Mouse (Mus musculus) embryonic facial prominence, embryonic 13.5 days (tissue): ENCODE measurements around the gene Igfbp6. TPM values are rescaled to one million over a fixed set of nuclear protein-coding genes. Genes with fewer than 3 reads are reported as not detected.

Experiments
- ATAC-seq: fragments of 200-750 bp; cut with Nextera tagmentation; 2 replicates; pipeline ENCODE4 v1.8.0; 2017; ENCODE audit warnings: low read depth; ENCODE audit not compliant: insufficient number of reproducible peaks, insufficient read depth, low FRiP score, low TSS enrichment
- H3K27ac ChIP-seq: fragments of 300-500 bp; sonication (generic); 2 replicates; pipeline ENCODE4 v1.5.1; 2015; ENCODE audit warnings: moderate library complexity, mild to moderate bottlenecking, inconsistent platforms
- H3K27me3 ChIP-seq: fragments of 300-500 bp; sonication (generic); 2 replicates; pipeline ENCODE4 v1.6.1; 2015; ENCODE audit warnings: mild to moderate bottlenecking, inconsistent platforms
- H3K36me3 ChIP-seq: fragments of 300-500 bp; sonication (generic); 2 replicates; pipeline ENCODE4 v1.6.1; 2015; ENCODE audit warnings: mild to moderate bottlenecking, inconsistent platforms
- H3K4me1 ChIP-seq: fragments of 300-500 bp; sonication (generic); 2 replicates; pipeline ENCODE4 v1.6.1; 2015; ENCODE audit warnings: inconsistent platforms
- H3K4me2 ChIP-seq: fragments of 300-500 bp; sonication (generic); 2 replicates; pipeline ENCODE4 v1.6.1; 2015; ENCODE audit warnings: moderate library complexity, mild to moderate bottlenecking, inconsistent platforms
- H3K4me3 ChIP-seq: fragments of 300-500 bp; sonication (generic); 2 replicates; pipeline ENCODE4 v1.5.1; 2015; ENCODE audit warnings: mild to moderate bottlenecking, inconsistent platforms
- H3K9ac ChIP-seq: fragments of 300-500 bp; sonication (generic); 2 replicates; pipeline ENCODE4 v1.6.1; 2015; ENCODE audit warnings: mild to moderate bottlenecking, inconsistent platforms
- H3K9me3 ChIP-seq: fragments of 300-500 bp; sonication (generic); 2 replicates; pipeline ENCODE4 v1.6.1; 2016; ENCODE audit warnings: inconsistent platforms
- WGBS: fragments of 180-500 bp; shearing (Covaris S2); methylation state at CpG from one replicate; pipeline ENCODE4 v1.1.7; 2015; ENCODE audit warnings: mixed read lengths; 5-methylcytosine and 5-hydroxymethylcytosine counted together
- polyA plus RNA-seq: library from polyadenylated mRNA; unstranded; fragments of >200 nt; fragmentation: Nextera tagmentation; extraction: Ambion mirVana; gene quantifications from 2 replicates; pipeline ENCODE4 v1.2.1, GENCODE M21; 2015

Igfbp6 gene
- polyA plus RNA-seq, 1 experiment from 2014 or later: 1.1 TPM

GRCm38 (mm10) chr15:102111495-102111829 is 32.7 kb upstream of the Igfbp6 start:
- no peak overlapping the region for H3K9ac ChIP-seq
- H3K4me1 ChIP-seq: peaks cover 38% of the 10 kb centered on the region

GRCm38 (mm10) chr15:102112181-102112580 is 32.0 kb upstream of the Igfbp6 start:
- Histone ChIP-seq H3K9me3 (no peaks in the 10 kb centered on the region), H3K36me3 (peaks cover 99% of the 10 kb centered on the region), H3K27me3 (no peaks in the 10 kb centered on the region), H3K4me3 (no peak overlapping the region), H3K9ac (no peak overlapping the region), H3K4me1 (peaks cover 38% of the 10 kb centered on the region), H3K27ac (no peak overlapping the region; the same call in 1 of the 2 replicates), H3K4me2 (no peak overlapping the region)
- no peak for ATAC-seq
- WGBS: 90% methylated on average over 6 of the region's 6 CpGs

More at GRCm38 (mm10) chr15:102111495-102111829, 32.7 kb upstream of the Igfbp6 start:
- no peak for ATAC-seq
- H3K4me2 ChIP-seq: no peak overlapping the region
- no peak overlapping the region for H3K27ac ChIP-seq
- no peak overlapping the region for H3K4me3 ChIP-seq
- 89% methylated on average over 11 of the region's 11 CpGs for WGBS
- peaks cover 99% of the 10 kb centered on the region for H3K36me3 ChIP-seq
- peaks cover 5% of the 10 kb centered on the region; the same call in 1 of the 2 replicates for H3K27me3 ChIP-seq
- H3K9me3 ChIP-seq: no peaks in the 10 kb centered on the region

- Histone ChIP-seq H3K4me2 (no peak overlapping the region), H3K27me3 (no peaks in the 10 kb centered on the region), H3K36me3 (peaks cover 98% of the 10 kb centered on the region), H3K4me3 (no peak overlapping the region), H3K27ac (no peak overlapping the region; the same call in 1 of the 2 replicates), H3K9me3 (no peaks in the 10 kb centered on the region), H3K9ac (no peak overlapping the region), H3K4me1 (peaks cover 38% of the 10 kb centered on the region)
- 69% methylated on average over 8 of the region's 8 CpGs for WGBS
- no peak for ATAC-seq
These were observed 31.3 kb upstream of the Igfbp6 start for GRCm38 (mm10) chr15:102112827-102113226.

- Histone ChIP-seq H3K36me3 (peaks cover 99% of the 10 kb centered on the region), H3K27me3 (no peaks in the 10 kb centered on the region), H3K9me3 (no peaks in the 10 kb centered on the region), H3K4me3 (no peak overlapping the region), H3K4me2 (no peak overlapping the region), H3K4me1 (peaks cover 38% of the 10 kb centered on the region), H3K27ac (no peak overlapping the region; the same call in 1 of the 2 replicates), H3K9ac (no peak overlapping the region)
- ATAC-seq: no peak
- 71% methylated on average over 4 of the region's 4 CpGs for WGBS
These were observed 30.5 kb upstream of the Igfbp6 start for GRCm38 (mm10) chr15:102113674-102114073.

- H3K27ac ChIP-seq: no peak overlapping the region
- whole genome bisulfite sequencing: 89% methylated on average over 7 of the region's 7 CpGs
- peaks cover 28% of the 10 kb centered on the region for H3K4me1 ChIP-seq
- no peak overlapping the region for H3K4me3 ChIP-seq
- H3K9me3 ChIP-seq: no peaks in the 10 kb centered on the region
- ATAC-seq: no peak
- no peak overlapping the region for H3K4me2 ChIP-seq
- H3K27me3 ChIP-seq: no peaks in the 10 kb centered on the region
- no peak overlapping the region for H3K9ac ChIP-seq
- peaks cover 98% of the 10 kb centered on the region for H3K36me3 ChIP-seq
These were observed 29.4 kb upstream of the Igfbp6 start for GRCm38 (mm10) chr15:102114651-102115260.

- Histone ChIP-seq H3K4me3 (no peak overlapping the region), H3K27ac (peak overlapping the region; percentile 30; the same call in 1 of the 2 replicates), H3K36me3 (peaks cover 98% of the 10 kb centered on the region), H3K4me1 (peaks cover 30% of the 10 kb centered on the region), H3K9me3 (no peaks in the 10 kb centered on the region), H3K4me2 (no peak overlapping the region), H3K27me3 (no peaks in the 10 kb centered on the region), H3K9ac (0 out of 2 replicates have a peak overlapping the region, but pooled peaks have one; percentile 27)
- no peak for ATAC-seq
- 75% methylated on average over 9 of the region's 9 CpGs for whole genome bisulfite sequencing
These were observed 28.4 kb upstream of the Igfbp6 start for GRCm38 (mm10) chr15:102115731-102116231.

GRCm38 (mm10) chr15:102116753-102117415 is 27.3 kb upstream of the Igfbp6 start:
- Histone ChIP-seq H3K27ac (peak overlapping the region; percentile 30; the same call in 1 of the 2 replicates), H3K9me3 (no peaks in the 10 kb centered on the region), H3K27me3 (no peaks in the 10 kb centered on the region), H3K9ac (peak overlapping the region; percentile 37; the same call in 1 of the 2 replicates), H3K4me2 (no peak overlapping the region), H3K4me3 (no peak overlapping the region), H3K4me1 (peaks cover 33% of the 10 kb centered on the region), H3K36me3 (peaks cover 97% of the 10 kb centered on the region)
- 66% methylated on average over 11 of the region's 11 CpGs for WGBS
- ATAC-seq: 0 out of 2 replicates have a peak, but pooled peaks have one; percentile 7

- H3K4me1 ChIP-seq: peaks cover 33% of the 10 kb centered on the region
- peaks cover 95% of the 10 kb centered on the region for H3K36me3 ChIP-seq
- H3K9ac ChIP-seq: peak overlapping the region; percentile 37; the same call in 1 of the 2 replicates
- no peak overlapping the region for H3K4me3 ChIP-seq
- H3K4me2 ChIP-seq: no peak overlapping the region
- WGBS: 60% methylated on average over 19 of the region's 19 CpGs
- no peaks in the 10 kb centered on the region for H3K9me3 ChIP-seq
- no peaks in the 10 kb centered on the region for H3K27me3 ChIP-seq
- peak; percentile 3; the same call in 1 of the 2 replicates for ATAC-seq
- H3K27ac ChIP-seq: peak overlapping the region; percentile 30; the same call in 1 of the 2 replicates
These were observed 26.4 kb upstream of the Igfbp6 start for GRCm38 (mm10) chr15:102117461-102118443.

- Histone ChIP-seq H3K4me1 (peaks cover 33% of the 10 kb centered on the region), H3K9ac (no peak overlapping the region), H3K9me3 (no peaks in the 10 kb centered on the region), H3K4me2 (no peak overlapping the region), H3K4me3 (no peak overlapping the region), H3K27ac (no peak overlapping the region), H3K27me3 (no peaks in the 10 kb centered on the region), H3K36me3 (peaks cover 89% of the 10 kb centered on the region)
- WGBS: 80% methylated on average over 4 of the region's 4 CpGs
- ATAC-seq: no peak
These were observed 25.6 kb upstream of the Igfbp6 start for GRCm38 (mm10) chr15:102118591-102118990.

- Histone ChIP-seq H3K27ac (no peak overlapping the region), H3K4me1 (peaks cover 33% of the 10 kb centered on the region), H3K4me3 (no peak overlapping the region), H3K36me3 (peaks cover 84% of the 10 kb centered on the region), H3K4me2 (no peak overlapping the region), H3K9ac (no peak overlapping the region), H3K9me3 (no peaks in the 10 kb centered on the region), H3K27me3 (no peaks in the 10 kb centered on the region)
- ATAC-seq: no peak
- WGBS: 76% methylated on average over 8 of the region's 8 CpGs
These were observed 24.9 kb upstream of the Igfbp6 start for GRCm38 (mm10) chr15:102119121-102119830.

- no peak for ATAC-seq
- WGBS: 55% methylated on average over 2 of the region's 2 CpGs
- H3K9me3 ChIP-seq: no peaks in the 10 kb centered on the region
- no peak overlapping the region for H3K4me3 ChIP-seq
- H3K27me3 ChIP-seq: no peaks in the 10 kb centered on the region
- no peak overlapping the region for H3K9ac ChIP-seq
- H3K4me1 ChIP-seq: peaks cover 33% of the 10 kb centered on the region
- no peak overlapping the region for H3K27ac ChIP-seq
- H3K4me2 ChIP-seq: no peak overlapping the region
- peaks cover 84% of the 10 kb centered on the region for H3K36me3 ChIP-seq
These were observed 24.4 kb upstream of the Igfbp6 start for GRCm38 (mm10) chr15:102119831-102120170.
